Mouse (Mus musculus): ENCODE measurements at regions not wholly inside any gene's neighbourhood (a gene's known extent, or its start where the extent isn't known, plus 50 kb on each side); places are given as distances from the start of the nearest gene placed in this dataset.
A peak's percentile ranks its signal among the peaks of the same experiment; 100 is the strongest.

DNA sequence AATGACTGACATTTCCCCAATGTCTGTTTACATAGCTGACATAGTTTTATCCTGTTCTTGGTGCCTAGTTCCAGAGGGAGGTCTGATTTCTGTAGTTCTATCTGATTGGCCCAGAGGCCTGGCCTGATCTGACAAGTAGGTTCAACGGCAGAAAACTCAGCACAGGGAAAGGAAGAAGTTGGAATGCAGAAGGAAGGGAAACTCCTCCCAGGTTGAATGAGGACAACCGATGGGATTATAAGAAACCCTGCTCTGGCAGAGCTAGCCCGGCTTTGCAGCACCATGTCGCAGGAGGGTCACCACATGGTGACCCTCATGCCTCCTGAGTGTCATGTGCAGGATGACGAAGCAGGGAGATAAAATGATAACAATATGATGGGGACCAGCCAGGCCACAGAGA lies 89.8 kb upstream of the Gsc start:
- no peak for DNase-seq

DNA sequence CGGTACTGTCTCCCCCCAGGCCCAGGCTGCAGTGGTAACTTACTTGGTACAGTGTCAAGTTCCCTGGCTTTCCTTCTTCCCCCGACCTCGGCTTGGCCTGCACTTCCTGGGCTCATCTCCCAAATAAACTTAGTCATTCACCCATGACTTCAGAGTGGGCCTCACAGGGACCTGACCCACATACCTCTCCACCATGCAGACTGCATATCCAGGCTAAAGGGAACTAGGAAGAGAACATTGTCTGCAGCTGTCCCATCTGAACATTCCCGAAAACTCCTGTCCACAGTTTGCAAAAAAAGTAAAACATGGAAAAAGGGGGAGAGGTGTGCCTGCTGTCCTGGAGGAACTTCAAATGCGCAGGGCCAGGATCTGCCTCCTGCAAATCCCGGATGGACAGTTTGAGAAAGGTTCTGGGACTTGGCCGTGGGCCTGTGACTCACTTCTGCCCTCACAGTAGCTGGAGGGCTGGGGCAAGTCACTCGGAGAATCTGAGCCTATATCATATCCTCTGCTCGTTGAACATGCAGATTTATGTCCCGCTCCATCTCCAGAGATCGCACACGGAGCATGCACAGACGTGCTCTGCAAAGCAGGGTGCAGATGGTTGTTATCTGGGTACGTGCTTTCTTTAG lies 87.9 kb upstream of the Gsc start:
- peak; percentile 17 to 18 for DNase-seq

DNA sequence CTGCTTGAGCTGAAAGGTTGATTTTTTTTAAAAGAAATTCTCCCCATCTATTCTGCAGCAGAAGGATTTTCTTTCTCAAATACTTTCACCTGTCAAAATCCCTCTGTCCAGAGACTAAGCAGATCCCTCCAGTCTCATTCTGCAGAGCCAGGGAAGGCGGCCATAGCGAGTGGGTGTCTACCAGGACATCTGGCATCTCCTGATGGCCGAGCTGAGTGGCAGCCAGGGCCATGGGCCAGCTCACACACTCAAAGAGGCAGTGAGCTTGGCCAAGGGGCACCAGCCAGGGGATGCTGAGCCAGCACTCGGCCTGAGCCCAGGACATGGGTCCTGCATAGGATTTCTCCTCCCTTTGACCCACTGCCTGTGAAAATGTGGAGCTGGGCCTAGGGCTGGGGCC lies 84.6 kb upstream of the Gsc start:
- DNase-seq, result no peak

DNA sequence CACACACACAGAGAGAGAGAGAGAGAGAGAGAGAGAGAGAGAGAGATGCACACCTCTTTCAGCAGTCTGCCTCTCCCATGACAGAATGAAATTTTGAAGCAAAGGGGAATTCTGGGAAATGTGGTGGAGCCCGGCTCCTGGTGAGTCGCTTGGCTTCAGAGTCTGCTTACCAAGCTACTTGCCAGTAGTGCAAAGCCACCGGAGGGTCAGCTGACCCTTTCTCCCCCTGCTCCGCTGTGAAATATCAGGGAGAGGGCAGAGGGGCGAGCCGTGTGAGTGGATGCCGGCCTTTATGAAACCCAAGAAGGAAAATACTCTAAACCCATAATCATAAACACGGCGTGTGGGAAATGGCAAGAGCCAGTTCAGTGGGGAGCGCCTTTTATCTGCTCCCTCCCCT lies 84.2 kb upstream of the Gsc start:
- no peak for DNase-seq

DNA sequence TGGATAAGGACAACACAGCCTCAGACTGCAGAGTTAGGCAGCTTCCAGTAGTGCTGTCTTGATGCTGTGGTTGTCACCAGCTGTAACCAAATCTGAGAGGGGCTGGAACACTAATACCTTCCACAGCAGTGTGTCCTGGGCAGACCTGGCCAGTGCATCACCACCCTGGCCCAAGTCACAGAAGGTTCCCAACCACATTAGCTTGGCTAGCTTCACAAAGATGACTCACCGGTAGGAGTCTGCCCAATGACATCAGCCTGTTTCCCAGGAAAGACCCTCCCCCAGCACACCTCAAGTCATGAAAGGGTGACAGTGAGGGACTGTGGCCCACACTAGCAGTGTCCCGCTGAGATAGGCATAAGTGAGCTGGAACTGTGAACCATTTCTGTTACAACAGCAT lies 75.5 kb upstream of the Gsc start:
- DNase-seq, result no peak

DNA sequence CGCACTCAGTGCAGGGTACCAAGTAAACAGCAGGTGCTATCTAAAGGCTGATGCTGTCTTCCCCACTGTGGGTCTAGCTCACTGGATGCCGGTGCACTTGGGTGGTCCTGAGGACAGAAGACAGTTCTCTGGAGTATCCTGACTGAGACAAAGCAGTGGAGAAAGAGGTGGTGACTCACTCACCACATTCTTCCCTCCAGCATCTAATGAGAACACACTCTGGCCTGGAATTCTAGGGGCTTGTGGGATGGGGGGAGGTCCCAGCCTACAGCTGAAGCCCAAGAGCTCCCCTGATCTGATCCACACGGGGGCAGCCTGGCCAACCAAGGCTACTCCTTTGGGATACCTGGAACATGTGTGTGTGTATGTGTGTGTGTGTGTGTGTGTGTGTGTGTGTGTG lies 74.4 kb upstream of the Gsc start:
- no peak for DNase-seq

DNA sequence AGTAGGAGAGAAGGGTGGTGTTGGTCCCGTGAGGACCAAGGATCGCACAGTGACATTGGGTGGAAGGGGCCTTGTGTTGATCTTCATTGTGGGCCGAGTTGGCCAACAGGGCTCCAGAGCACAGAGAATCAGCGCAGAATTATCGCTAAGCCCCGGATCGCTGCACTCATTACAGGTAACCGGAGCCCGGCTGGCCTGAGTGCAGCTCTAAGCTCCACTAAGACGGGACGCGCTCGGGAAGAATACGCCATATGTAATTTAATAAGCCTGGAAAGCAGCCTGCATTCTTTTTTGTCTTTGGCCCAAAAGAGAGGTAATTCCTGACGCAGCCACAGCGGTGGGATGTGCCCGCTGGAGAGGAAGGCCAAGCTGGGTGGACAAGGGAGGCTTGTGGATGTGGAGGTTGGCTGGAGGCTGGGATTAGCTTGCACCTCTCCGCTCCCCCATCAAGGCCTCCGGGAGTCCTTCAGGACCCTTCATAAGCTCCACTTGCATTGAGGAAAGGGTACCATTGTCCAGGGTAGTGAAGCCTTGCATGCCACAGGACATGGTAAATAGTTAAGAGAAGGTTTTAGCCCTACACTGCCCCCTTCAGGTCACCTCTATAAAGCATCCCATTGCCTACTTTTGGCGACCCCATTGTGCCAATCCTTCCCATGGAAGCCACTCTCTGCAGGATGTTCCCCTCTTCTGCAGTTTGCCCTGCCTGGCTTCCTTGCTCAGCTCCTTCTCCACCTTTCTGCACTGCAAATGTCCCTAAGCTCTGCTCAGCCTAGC lies 73.1 kb upstream of the Gsc start:
- peak in 1 of 2 experiments; percentile 13 for DNase-seq

DNA sequence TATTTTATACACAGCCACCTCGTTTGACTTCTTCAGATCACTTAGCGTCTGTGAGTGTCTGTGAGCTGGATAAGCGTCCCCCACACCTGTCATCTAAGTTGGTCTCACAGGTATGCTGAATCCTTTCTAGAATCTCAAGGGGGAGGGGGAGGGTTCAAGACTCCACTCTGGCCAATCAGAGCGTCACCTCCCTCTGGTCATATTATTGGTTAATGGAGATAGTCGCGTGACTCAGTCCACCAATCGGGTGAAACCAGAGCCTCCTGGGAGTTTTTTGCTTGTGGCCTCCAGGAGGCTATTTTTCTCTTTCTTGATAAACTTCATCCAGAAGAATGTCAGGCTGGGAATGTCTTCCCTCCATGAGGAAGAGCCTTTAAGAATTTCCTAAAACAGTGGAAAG lies 66.8 kb upstream of the Gsc start:
- no peak for DNase-seq

DNA sequence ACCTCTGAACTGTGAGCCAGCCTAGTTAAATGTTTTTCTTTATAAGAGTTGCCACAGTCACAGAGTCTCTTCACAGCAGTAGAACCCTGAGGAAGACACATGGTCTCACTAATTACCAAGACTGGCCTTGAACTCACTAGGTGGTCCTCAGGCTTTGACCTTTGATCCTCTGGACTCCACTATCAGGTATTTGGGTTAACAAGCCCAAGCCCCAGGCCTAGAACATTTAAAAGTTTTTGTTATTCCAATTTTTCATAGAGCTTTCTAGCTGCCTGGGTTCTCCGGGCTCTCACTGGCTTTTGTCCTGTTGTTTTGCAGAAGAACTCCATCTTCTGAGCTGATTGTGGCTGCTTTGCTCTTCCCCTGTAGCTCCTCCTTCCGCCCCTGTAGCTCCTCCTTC lies 65.3 kb upstream of the Gsc start:
- DNase-seq, result no peak

DNA sequence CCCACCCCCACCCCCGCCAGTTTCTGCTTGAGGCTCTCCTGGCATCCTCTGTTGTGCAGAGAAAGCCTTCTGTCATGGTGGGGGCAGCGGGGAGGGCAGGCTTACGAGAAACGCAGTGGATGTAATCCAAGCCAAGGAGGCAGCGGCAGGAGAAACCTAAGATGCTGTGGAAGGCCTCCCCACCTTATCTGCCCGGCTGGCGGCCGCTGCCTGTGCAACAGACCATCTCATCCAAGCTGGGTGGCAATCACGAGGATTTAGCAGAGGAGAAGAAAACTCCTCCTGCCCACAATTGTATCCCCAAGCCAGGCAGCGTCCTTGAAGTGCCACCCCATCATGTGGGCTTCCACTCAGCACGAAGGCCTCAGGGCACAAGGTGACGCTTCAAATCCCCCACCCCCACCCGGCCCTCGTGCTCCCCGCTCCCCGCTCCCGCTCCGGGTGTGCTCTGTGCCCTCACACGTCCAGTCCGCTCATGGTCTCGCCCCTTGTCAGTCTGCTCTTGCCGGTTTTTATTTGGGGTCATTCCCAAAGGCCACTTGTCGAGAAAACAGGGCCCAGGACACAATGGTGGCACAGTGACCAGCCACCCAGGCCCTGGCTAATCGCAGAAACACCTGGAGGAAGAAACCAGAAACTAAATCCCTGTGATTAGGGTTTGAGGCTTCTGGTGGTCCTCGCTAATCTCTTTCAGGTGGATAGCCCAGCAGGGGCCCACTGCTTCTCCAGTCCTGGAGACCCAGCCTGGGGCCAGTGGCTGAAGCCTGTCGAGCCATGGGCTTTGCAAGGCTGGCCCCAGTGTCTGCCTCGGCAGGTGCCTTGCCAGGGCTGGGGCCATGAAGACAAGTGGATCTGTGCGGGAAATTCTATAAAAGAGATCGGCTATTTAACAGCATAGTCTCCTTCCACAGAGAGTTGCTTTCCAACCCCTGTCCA lies 58.6 kb upstream of the Gsc start:
- DNase-seq, result peak; percentile 17 to 33

DNA sequence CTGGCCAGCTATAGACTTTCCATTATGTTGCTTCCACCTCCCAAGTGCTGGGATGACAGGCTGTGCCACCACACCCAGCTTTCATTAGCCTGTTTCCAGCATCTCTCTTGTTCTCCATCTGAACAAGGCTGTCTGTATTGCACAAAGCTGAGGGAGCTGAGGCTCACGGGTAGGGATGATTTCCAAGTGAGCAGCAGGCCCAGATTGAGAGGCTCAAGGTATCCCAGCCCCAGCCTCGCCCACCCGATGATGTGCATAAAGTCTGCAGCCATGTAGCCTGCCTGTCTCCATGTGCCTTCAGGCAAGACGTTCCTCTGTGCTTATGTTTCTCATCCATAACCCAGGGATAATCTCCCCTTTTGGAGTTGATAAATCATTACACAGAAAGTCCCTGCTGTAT lies 57.5 kb upstream of the Gsc start:
- DNase-seq, result no peak

Measured in kidney, postnatal 4 days (tissue).